Mouse (Mus musculus) C2C12 (cell line): ENCODE measurements at regions not wholly inside any gene's neighbourhood (a gene's known extent, or its start where the extent isn't known, plus 50 kb on each side); places are given as distances from the start of the nearest gene placed in this dataset. TPM values are rescaled to one million over a fixed set of nuclear protein-coding genes. Genes with fewer than 3 reads are reported as not detected.

ENCODE experiments used
- H3K27me3 ChIP-seq: one replicate; pipeline ENCODE4 v1.6.1; 2011; ENCODE audit not compliant: control insufficient read depth, insufficient read depth, insufficient read length
- H3K36me3 ChIP-seq: one replicate; pipeline ENCODE4 v1.6.1; 2011; ENCODE audit not compliant: control insufficient read depth, insufficient read depth
- H3K4me3 ChIP-seq: one replicate; pipeline ENCODE4 v1.5.1; 2011; ENCODE audit warnings: mild to moderate bottlenecking, control low read depth; ENCODE audit not compliant: poor library complexity, insufficient read depth, severe bottlenecking
- H3K79me2 ChIP-seq: one replicate; pipeline ENCODE4 v1.6.1; 2011; ENCODE audit not compliant: control insufficient read depth, insufficient read depth
- H3K79me3 ChIP-seq: one replicate; pipeline ENCODE4 v1.6.1; 2011; ENCODE audit warnings: low read depth, control low read depth
- H3ac ChIP-seq: one replicate; pipeline ENCODE3; 2011; ENCODE audit warnings: low read depth; ENCODE audit not compliant: control insufficient read depth, insufficient read length
- CEBPB ChIP-seq: IDR thresholded peaks from one replicate; pipeline ENCODE4 v1.6.1; 2011; ENCODE audit warnings: low read depth, mild to moderate bottlenecking, control low read depth, moderate library complexity
- CTCF ChIP-seq: IDR thresholded peaks from one replicate; pipeline ENCODE4 v1.5.1; 2011; ENCODE audit not compliant: control insufficient read depth, insufficient read depth, insufficient read length
- FOSL1 ChIP-seq: IDR thresholded peaks from one replicate; pipeline ENCODE4 v1.8.0; 2011; ENCODE audit warnings: mild to moderate bottlenecking, low read length; ENCODE audit not compliant: poor library complexity, insufficient read depth, severe bottlenecking
- MAX ChIP-seq: IDR thresholded peaks from one replicate; pipeline ENCODE4 v1.6.1; 2011; ENCODE audit warnings: mild to moderate bottlenecking, control low read depth
- MYOD1 ChIP-seq: IDR thresholded peaks from one replicate; pipeline ENCODE4 v1.6.1; 2011; ENCODE audit warnings: low read depth; ENCODE audit not compliant: control insufficient read depth, insufficient read length
- MYOG ChIP-seq: IDR thresholded peaks from one replicate; pipeline ENCODE4 v1.6.1; 2011; ENCODE audit not compliant: control insufficient read depth, insufficient read length; ENCODE audit errors: extremely low read depth
- USF1 ChIP-seq: IDR thresholded peaks from one replicate; pipeline ENCODE4 v1.6.1; 2011; ENCODE audit warnings: low read depth, mild to moderate bottlenecking, control low read depth, moderate library complexity
- microRNA-seq: library from miRNA; unstranded; fragments of <30 nt; microRNA quantifications from one replicate; pipeline ENCODE4, GENCODE M21; 2019; ENCODE audit warnings: borderline microRNAs expressed

- Histone ChIP-seq H3K79me3 (no peaks in the 10 kb centered on the region), H3ac (no peak overlapping the region), H3K4me3 (no peak overlapping the region), H3K79me2 (no peaks in the 10 kb centered on the region), H3K27me3 (no peaks in the 10 kb centered on the region), H3K36me3 (no peaks in the 10 kb centered on the region)
- no peak for TF ChIP-seq MAX
- no peak for TF ChIP-seq FOSL1
- no peak for TF ChIP-seq CTCF
- no peak for TF ChIP-seq USF1
- no peak for TF ChIP-seq MYOG
- TF ChIP-seq CEBPB = no peak
- TF ChIP-seq MYOD1 = no peak
Observed at GRCm38 (mm10) chr16:65458234-65458633, 62.1 kb upstream of the Pou1f1 start.

GRCm38 (mm10) chr16:65469681-65470080 is 50.6 kb upstream of the Pou1f1 start:
- H3K79me2 ChIP-seq = no peaks in the 10 kb centered on the region
- H3ac ChIP-seq = no peak overlapping the region
- H3K27me3 ChIP-seq = no peaks in the 10 kb centered on the region
- TF ChIP-seq FOSL1 (no peak), CEBPB (no peak), USF1 (no peak), MYOG (no peak), MYOD1 (no peak), CTCF (no peak), MAX (no peak)
- H3K4me3 ChIP-seq = no peak overlapping the region
- no peaks in the 10 kb centered on the region for H3K36me3 ChIP-seq
- no peaks in the 10 kb centered on the region for H3K79me3 ChIP-seq

Small RNAs in the stretch of these regions (microRNA-seq; reads per million reads assigned to microRNA genes)
- gene Gm23659 = not detected
